Mouse (Mus musculus): ENCODE measurements at regions not wholly inside any gene's neighbourhood (a gene's known extent, or its start where the extent isn't known, plus 50 kb on each side); places are given as distances from the start of the nearest gene placed in this dataset.

DNA sequence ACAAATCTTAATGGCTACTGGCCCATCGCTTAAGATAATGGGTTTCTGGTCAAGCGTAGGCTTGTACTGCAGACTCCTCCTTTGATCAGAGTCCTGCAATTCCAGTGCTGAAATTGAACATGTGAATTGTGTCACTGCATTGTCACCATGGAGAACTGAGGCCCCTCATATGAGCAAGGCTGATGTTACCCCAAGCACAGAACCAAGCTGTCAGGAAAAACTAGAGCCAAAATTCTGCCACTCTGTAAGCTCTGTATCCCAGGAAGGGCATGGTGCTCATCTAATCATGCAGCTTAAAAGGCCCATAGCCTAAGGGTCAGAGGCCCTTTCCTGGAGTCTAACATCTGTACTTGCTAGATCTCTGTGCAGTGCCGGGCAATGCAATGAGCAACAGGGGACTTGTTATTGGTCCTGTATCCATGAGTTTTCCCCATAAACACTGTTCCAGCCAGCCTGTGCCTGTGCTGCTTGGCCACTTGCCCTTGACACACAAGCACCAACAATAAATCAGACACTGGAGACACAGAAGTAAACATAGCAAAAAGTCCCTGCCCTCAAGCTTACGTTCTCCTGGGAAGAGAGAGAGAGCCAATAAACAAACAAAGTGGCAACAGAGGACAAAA, 760.2 kb downstream of the 1700064H15Rik start:
- Histone ChIP-seq H3K9me3 (ENCODE audit: low read length) (no peaks in the 10 kb centered on the region), H3K27me3 (ENCODE audit: insufficient read depth, low read length) (no peaks in the 10 kb centered on the region), H3K9ac (replicated peaks; ENCODE audit: low read length) (no peak overlapping the region), H3K4me1 (ENCODE audit: insufficient read depth, low read length) (no peaks in the 10 kb centered on the region), H3K4me3 (ENCODE audit: low read length) (no peak overlapping the region), H3K27ac (no peak overlapping the region), H3K4me2 (ENCODE audit: low read depth, low read length) (no peak overlapping the region), H3K36me3 (ENCODE audit: insufficient read depth, low read length) (no peaks in the 10 kb centered on the region)
- peak; percentile 55; the same call in 1 of the 2 replicates for ATAC-seq
- TF ChIP-seq CTCF (IDR thresholded peaks at IDR 0.05; ENCODE audit: low read depth) = no peak
- DNase-seq (ENCODE audit: low spot score) = peak; percentile 9
- 65% methylated on average over 4 of the region's 4 CpGs for WGBS

DNA sequence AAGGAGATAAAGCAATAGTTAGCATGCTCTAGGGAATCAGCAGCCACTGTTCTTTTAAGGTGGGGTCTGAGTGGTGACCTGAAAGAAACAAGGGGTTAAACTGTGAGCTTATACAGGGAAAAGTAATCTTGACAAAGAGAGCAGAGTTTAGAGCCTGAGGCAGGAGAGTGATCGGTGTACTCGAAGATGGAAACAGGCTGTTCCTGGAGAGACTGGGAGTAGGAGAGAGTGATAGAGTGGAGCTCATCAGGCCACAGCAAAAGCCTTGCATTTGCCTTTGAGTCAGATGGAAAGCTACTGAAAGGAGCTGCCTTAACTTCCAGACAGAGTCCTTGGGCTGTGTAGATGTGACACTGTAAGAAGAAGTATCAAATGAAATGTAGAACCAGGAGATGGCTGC, 759.7 kb downstream of the 1700064H15Rik start:
- TF ChIP-seq CTCF (IDR thresholded peaks at IDR 0.05; ENCODE audit: low read depth) = no peak
- no peaks in the 10 kb centered on the region for H3K36me3 ChIP-seq (ENCODE audit: insufficient read depth, low read length)
- H3K9me3 ChIP-seq (ENCODE audit: low read length) = no peaks in the 10 kb centered on the region
- no peak overlapping the region for H3K27ac ChIP-seq
- H3K4me3 ChIP-seq (ENCODE audit: low read length) = no peak overlapping the region
- H3K27me3 ChIP-seq (ENCODE audit: insufficient read depth, low read length) = no peaks in the 10 kb centered on the region
- ATAC-seq (no peak), DNase-seq (ENCODE audit: low spot score) (no peak)
- 75% methylated on average over 2 of the region's 2 CpGs for WGBS
- H3K4me2 ChIP-seq (ENCODE audit: low read depth, low read length) = no peak overlapping the region
- H3K4me1 ChIP-seq (ENCODE audit: insufficient read depth, low read length) = no peaks in the 10 kb centered on the region
- no peak overlapping the region for H3K9ac ChIP-seq (replicated peaks; ENCODE audit: low read length)

DNA sequence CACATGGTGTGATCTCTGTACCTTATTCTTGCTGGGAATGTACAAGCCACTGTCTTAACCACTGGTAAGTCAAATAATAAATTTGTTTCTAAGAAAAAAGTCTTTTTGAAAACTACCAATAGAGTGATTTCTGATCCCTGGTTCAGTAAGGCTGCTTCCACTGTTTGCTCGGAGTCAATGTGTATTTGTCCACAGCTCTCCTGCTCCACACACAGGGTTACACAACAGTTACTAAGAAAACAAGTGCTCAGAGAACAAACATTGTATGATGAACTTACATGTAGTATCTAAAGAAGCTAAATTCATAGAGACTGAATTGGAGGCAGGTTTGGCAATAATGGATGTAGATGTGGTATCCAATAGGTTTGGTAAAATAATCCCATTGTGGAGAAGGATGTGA, 751.4 kb downstream of the 1700064H15Rik start:
- DNase-seq (ENCODE audit: low spot score) = no peak
- H3K9ac ChIP-seq (replicated peaks; ENCODE audit: low read length) = no peak overlapping the region
- no peak for TF ChIP-seq CTCF (IDR thresholded peaks at IDR 0.05; ENCODE audit: low read depth)
- ATAC-seq = no peak
- no peak overlapping the region for H3K27ac ChIP-seq
- whole genome bisulfite sequencing = 94% methylated on average over 1 of the region's 1 CpGs
- H3K36me3 ChIP-seq (ENCODE audit: insufficient read depth, low read length) = no peaks in the 10 kb centered on the region
- no peak overlapping the region for H3K4me3 ChIP-seq (ENCODE audit: low read length)
- no peaks in the 10 kb centered on the region for H3K27me3 ChIP-seq (ENCODE audit: insufficient read depth, low read length)
- H3K4me2 ChIP-seq (ENCODE audit: low read depth, low read length) = no peak overlapping the region
- no peaks in the 10 kb centered on the region for H3K9me3 ChIP-seq (ENCODE audit: low read length)
- no peaks in the 10 kb centered on the region for H3K4me1 ChIP-seq (ENCODE audit: insufficient read depth, low read length)

DNA sequence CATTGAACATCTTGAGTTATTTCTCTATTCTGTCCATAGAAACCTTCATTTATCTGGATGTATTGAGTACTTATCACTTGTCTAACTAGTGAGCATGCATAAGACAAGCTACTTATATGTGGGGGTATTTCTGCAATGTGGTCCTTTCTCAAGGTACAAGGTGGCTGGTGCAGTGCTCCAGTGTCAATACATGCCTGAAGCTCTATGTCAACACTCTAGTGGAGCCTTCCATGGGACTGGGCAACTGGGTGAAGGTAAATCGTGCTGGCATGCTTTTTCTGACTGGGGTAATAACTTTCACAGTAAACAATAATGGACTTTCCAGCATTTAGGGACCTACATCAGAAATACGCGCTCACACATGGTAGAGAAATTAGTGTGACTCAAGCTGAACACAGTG, 750.9 kb downstream of the 1700064H15Rik start:
- H3K36me3 ChIP-seq (ENCODE audit: insufficient read depth, low read length) = no peaks in the 10 kb centered on the region
- H3K4me3 ChIP-seq (ENCODE audit: low read length) = no peak overlapping the region
- no peak for ATAC-seq
- H3K4me2 ChIP-seq (ENCODE audit: low read depth, low read length) = no peak overlapping the region
- H3K9me3 ChIP-seq (ENCODE audit: low read length) = no peaks in the 10 kb centered on the region
- TF ChIP-seq CTCF (IDR thresholded peaks at IDR 0.05; ENCODE audit: low read depth) = no peak
- H3K9ac ChIP-seq (replicated peaks; ENCODE audit: low read length) = no peak overlapping the region
- H3K27me3 ChIP-seq (ENCODE audit: insufficient read depth, low read length) = no peaks in the 10 kb centered on the region
- 83% methylated on average over 3 of the region's 3 CpGs for WGBS
- H3K4me1 ChIP-seq (ENCODE audit: insufficient read depth, low read length) = no peaks in the 10 kb centered on the region
- no peak overlapping the region for H3K27ac ChIP-seq
- no peak for DNase-seq (ENCODE audit: low spot score)

DNA sequence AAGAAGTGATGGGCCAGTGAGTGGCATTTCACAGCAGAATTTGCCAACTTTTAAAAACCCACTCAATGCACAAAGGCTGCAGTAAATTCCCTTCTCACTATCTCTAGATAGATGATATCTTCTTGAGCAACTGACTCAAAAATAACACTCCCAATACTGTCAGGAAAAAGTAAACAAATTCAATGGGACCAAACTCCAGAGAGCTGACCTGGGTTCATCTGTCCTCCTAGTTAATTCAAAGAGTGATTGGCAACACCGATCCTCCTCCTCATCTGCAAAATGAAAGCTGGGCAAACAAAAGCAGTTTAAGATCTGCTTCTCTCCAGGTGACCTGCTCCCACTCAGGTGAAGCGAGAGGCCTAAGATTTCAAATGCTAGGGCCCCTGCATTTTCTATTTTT, 747.3 kb downstream of the 1700064H15Rik start:
- DNase-seq (ENCODE audit: low spot score) (no peak), ATAC-seq (no peak)
- Histone ChIP-seq H3K27ac (no peak overlapping the region), H3K4me1 (ENCODE audit: insufficient read depth, low read length) (no peaks in the 10 kb centered on the region), H3K36me3 (ENCODE audit: insufficient read depth, low read length) (no peaks in the 10 kb centered on the region), H3K4me2 (ENCODE audit: low read depth, low read length) (no peak overlapping the region), H3K9me3 (ENCODE audit: low read length) (no peaks in the 10 kb centered on the region), H3K4me3 (ENCODE audit: low read length) (no peak overlapping the region), H3K9ac (replicated peaks; ENCODE audit: low read length) (no peak overlapping the region), H3K27me3 (ENCODE audit: insufficient read depth, low read length) (no peaks in the 10 kb centered on the region)
- no peak for TF ChIP-seq CTCF (IDR thresholded peaks at IDR 0.05; ENCODE audit: low read depth)
- 80% methylated on average over 2 of the region's 2 CpGs for WGBS

DNA sequence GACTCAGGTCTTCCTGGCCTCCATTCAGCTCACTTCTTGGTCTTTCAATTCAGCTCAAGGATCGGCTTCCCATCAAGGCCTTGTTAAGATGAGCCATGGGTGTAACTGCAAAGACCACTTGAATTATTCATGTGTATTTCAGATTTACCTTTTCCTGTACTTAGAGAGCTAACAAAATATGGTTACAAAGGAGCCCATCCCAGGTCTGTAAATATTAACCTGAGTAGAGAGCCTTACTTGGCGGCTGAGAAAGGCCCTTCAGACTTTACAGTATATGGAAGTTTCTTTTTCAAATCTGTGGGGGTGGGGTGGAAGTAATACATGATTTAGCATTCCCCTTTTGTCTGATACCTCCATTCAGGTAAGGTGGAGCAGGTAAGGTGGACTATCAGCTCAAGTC, 735.7 kb downstream of the 1700064H15Rik start:
- Histone ChIP-seq H3K9ac (replicated peaks; ENCODE audit: low read length) (no peak overlapping the region), H3K4me2 (ENCODE audit: low read depth, low read length) (no peak overlapping the region), H3K4me3 (ENCODE audit: low read length) (no peak overlapping the region), H3K27ac (no peak overlapping the region), H3K4me1 (ENCODE audit: insufficient read depth, low read length) (no peaks in the 10 kb centered on the region), H3K36me3 (ENCODE audit: insufficient read depth, low read length) (no peaks in the 10 kb centered on the region), H3K27me3 (ENCODE audit: insufficient read depth, low read length) (no peaks in the 10 kb centered on the region), H3K9me3 (ENCODE audit: low read length) (0 out of 2 replicates have a peak, but pooled peaks cover 4% of the 10 kb centered on the region)
- DNase-seq (ENCODE audit: low spot score) (no peak), ATAC-seq (no peak)
- 93% methylated on average over 2 of the region's 2 CpGs for WGBS
- TF ChIP-seq CTCF (IDR thresholded peaks at IDR 0.05; ENCODE audit: low read depth) = no peak

DNA sequence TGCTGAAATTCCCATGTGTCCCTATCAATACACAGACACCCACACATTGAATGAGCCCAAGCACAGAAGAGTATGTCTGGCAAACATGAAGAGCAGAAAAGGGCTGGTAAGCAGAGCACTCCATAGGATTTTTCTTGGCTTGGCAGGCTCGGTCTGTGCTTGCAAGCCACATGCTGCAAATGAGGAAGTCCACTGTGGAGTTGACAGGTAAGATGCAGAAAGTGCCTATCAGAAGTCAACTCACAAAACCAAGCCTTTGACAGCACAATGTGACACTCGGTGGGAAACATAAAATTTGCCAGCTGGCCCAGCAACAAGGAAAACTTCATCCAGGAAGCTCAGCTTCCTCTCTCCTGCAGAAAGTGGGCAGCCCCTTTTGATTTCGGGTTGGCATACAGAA, 722.7 kb downstream of the 1700064H15Rik start:
- Histone ChIP-seq H3K9me3 (ENCODE audit: low read length) (no peaks in the 10 kb centered on the region), H3K27me3 (ENCODE audit: insufficient read depth, low read length) (no peaks in the 10 kb centered on the region), H3K4me1 (ENCODE audit: insufficient read depth, low read length) (0 out of 2 replicates have a peak, but pooled peaks cover 3% of the 10 kb centered on the region), H3K4me3 (ENCODE audit: low read length) (no peak overlapping the region), H3K36me3 (ENCODE audit: insufficient read depth, low read length) (no peaks in the 10 kb centered on the region), H3K4me2 (ENCODE audit: low read depth, low read length) (no peak overlapping the region), H3K27ac (no peak overlapping the region), H3K9ac (replicated peaks; ENCODE audit: low read length) (no peak overlapping the region)
- no peak for TF ChIP-seq CTCF (IDR thresholded peaks at IDR 0.05; ENCODE audit: low read depth)
- ATAC-seq (peak; percentile 74), DNase-seq (ENCODE audit: low spot score) (peak; percentile 61)
- 32% methylated on average over 3 of the region's 3 CpGs for WGBS

Measured in hindbrain, postnatal 0 days (tissue).